Mouse (Mus musculus) liver, embryonic 13.5 days (tissue): ENCODE data around the gene Drd2. TPM values are rescaled to one million over a fixed set of nuclear protein-coding genes. Genes with fewer than 3 reads are reported as not detected.

ENCODE experiments used
- ATAC-seq: fragments of 200-750 bp; cut with Nextera tagmentation; 2 replicates; pipeline ENCODE4 v1.8.0; 2017; ENCODE audit warnings: low read depth, mild to moderate bottlenecking, moderate number of reproducible peaks, moderate library complexity
- DNase-seq: peaks from one replicate; pipeline ENCODE4 v3.0.0; 2022
- H3K27ac ChIP-seq: fragments of 300-500 bp; sonication (generic); 2 replicates; pipeline ENCODE4 v1.5.1; 2015; ENCODE audit warnings: moderate library complexity, mild to moderate bottlenecking, inconsistent platforms
- H3K27me3 ChIP-seq: fragments of 300-500 bp; sonication (generic); 2 replicates; pipeline ENCODE4 v1.6.1; 2015; ENCODE audit warnings: mild to moderate bottlenecking, inconsistent platforms
- H3K36me3 ChIP-seq: fragments of 300-500 bp; sonication (generic); 2 replicates; pipeline ENCODE4 v1.6.1; 2015; ENCODE audit warnings: mild to moderate bottlenecking, inconsistent platforms
- H3K4me1 ChIP-seq: fragments of 300-500 bp; sonication (generic); replicated peaks from 2 replicates; pipeline ENCODE4 v1.6.1; 2015; ENCODE audit warnings: inconsistent platforms
- H3K4me2 ChIP-seq: fragments of 300-500 bp; sonication (generic); 2 replicates; pipeline ENCODE4 v1.6.1; 2015; ENCODE audit warnings: inconsistent platforms, mild to moderate bottlenecking, moderate library complexity
- H3K4me3 ChIP-seq: fragments of 300-500 bp; sonication (generic); replicated peaks from 2 replicates; pipeline ENCODE4 v1.5.1; 2015; ENCODE audit warnings: mild to moderate bottlenecking, inconsistent platforms
- H3K9ac ChIP-seq: fragments of 300-500 bp; sonication (generic); 2 replicates; pipeline ENCODE4 v1.6.1; 2015; ENCODE audit warnings: mild to moderate bottlenecking, inconsistent platforms
- H3K9me3 ChIP-seq: fragments of 300-500 bp; sonication (generic); replicated peaks from 2 replicates; pipeline ENCODE4 v1.6.1; 2016; ENCODE audit warnings: inconsistent platforms
- WGBS: fragments of 180-500 bp; shearing (Covaris S2); methylation state at CpG from one replicate; pipeline ENCODE4 v1.1.7; 2015; ENCODE audit not compliant: insufficient replicate concordance; 5-methylcytosine and 5-hydroxymethylcytosine counted together
- polyA plus RNA-seq: library from polyadenylated mRNA; unstranded; fragments of >200 nt; fragmentation: Nextera tagmentation; extraction: Ambion mirVana; gene quantifications from 2 replicates; pipeline ENCODE4 v1.2.1, GENCODE M21; 2015

Gene Drd2
- polyA plus RNA-seq, 1 experiment from 2014 or later, result not detected

GRCm38 (mm10) chr9:49386119-49386518, 45.7 kb downstream of the Drd2 start:
- 45% methylated on average over 11 of the region's 11 CpGs for WGBS
- no peaks in the 10 kb centered on the region for H3K4me1 ChIP-seq
- DNase-seq, result no peak
- H3K27me3 ChIP-seq, result no peaks in the 10 kb centered on the region
- H3K9me3 ChIP-seq, result no peaks in the 10 kb centered on the region
- ATAC-seq, result no peak
- no peaks in the 10 kb centered on the region for H3K36me3 ChIP-seq
- H3K4me2 ChIP-seq, result no peak overlapping the region
- no peak overlapping the region for H3K27ac ChIP-seq
- H3K9ac ChIP-seq, result no peak overlapping the region
- H3K4me3 ChIP-seq, result no peak overlapping the region

GRCm38 (mm10) chr9:49392242-49392641, 51.8 kb downstream of the Drd2 start:
- Histone ChIP-seq H3K9me3 (no peaks in the 10 kb centered on the region), H3K4me3 (no peak overlapping the region), H3K4me2 (no peak overlapping the region), H3K27me3 (no peaks in the 10 kb centered on the region), H3K9ac (no peak overlapping the region), H3K4me1 (no peaks in the 10 kb centered on the region), H3K36me3 (no peaks in the 10 kb centered on the region), H3K27ac (no peak overlapping the region)
- ATAC-seq (no peak), DNase-seq (no peak)
- 17% methylated on average over 2 of the region's 2 CpGs for WGBS

- no peak for ATAC-seq
- no peak for DNase-seq
Observed at GRCm38 (mm10) chr9:49396006-49396405, 55.6 kb downstream of the Drd2 start.

GRCm38 (mm10) chr9:49403711-49404110, 63.3 kb downstream of the Drd2 start:
- WGBS, result 43% methylated on average over 2 of the region's 2 CpGs
- Histone ChIP-seq H3K36me3 (no peaks in the 10 kb centered on the region), H3K4me2 (no peak overlapping the region), H3K9me3 (no peaks in the 10 kb centered on the region), H3K4me1 (no peaks in the 10 kb centered on the region), H3K27me3 (no peaks in the 10 kb centered on the region), H3K27ac (no peak overlapping the region), H3K9ac (no peak overlapping the region), H3K4me3 (no peak overlapping the region)
- DNase-seq (no peak), ATAC-seq (no peak)

More at GRCm38 (mm10) chr9:49396006-49396405, 55.6 kb downstream of the Drd2 start:
- Histone ChIP-seq H3K9me3 (no peaks in the 10 kb centered on the region), H3K36me3 (no peaks in the 10 kb centered on the region), H3K4me1 (no peaks in the 10 kb centered on the region), H3K4me2 (no peak overlapping the region), H3K27ac (no peak overlapping the region), H3K27me3 (no peaks in the 10 kb centered on the region), H3K9ac (no peak overlapping the region), H3K4me3 (no peak overlapping the region)

- H3K4me1 ChIP-seq, result no peaks in the 10 kb centered on the region
- no peaks in the 10 kb centered on the region for H3K27me3 ChIP-seq
- H3K4me2 ChIP-seq, result no peak overlapping the region
- no peak overlapping the region for H3K4me3 ChIP-seq
- H3K27ac ChIP-seq, result no peak overlapping the region
- H3K9me3 ChIP-seq, result no peaks in the 10 kb centered on the region
- WGBS, result 75% methylated on average over 5 of the region's 5 CpGs
- ATAC-seq, result no peak
- no peak for DNase-seq
- H3K36me3 ChIP-seq, result no peaks in the 10 kb centered on the region
- no peak overlapping the region for H3K9ac ChIP-seq
Observed at GRCm38 (mm10) chr9:49407028-49407427, 66.6 kb downstream of the Drd2 start.

- Histone ChIP-seq H3K4me3 (no peak overlapping the region), H3K9ac (no peak overlapping the region), H3K27ac (no peak overlapping the region), H3K27me3 (no peaks in the 10 kb centered on the region), H3K4me1 (no peaks in the 10 kb centered on the region), H3K4me2 (no peak overlapping the region), H3K9me3 (no peaks in the 10 kb centered on the region), H3K36me3 (no peaks in the 10 kb centered on the region)
- WGBS, result 54% methylated on average over 5 of the region's 5 CpGs
- no peak for DNase-seq
- ATAC-seq, result no peak
Observed at GRCm38 (mm10) chr9:49410621-49411020, 70.2 kb downstream of the Drd2 start.

- no peak overlapping the region for H3K27ac ChIP-seq
- H3K27me3 ChIP-seq, result no peaks in the 10 kb centered on the region
- no peak overlapping the region for H3K4me2 ChIP-seq
- H3K36me3 ChIP-seq, result no peaks in the 10 kb centered on the region
- no peaks in the 10 kb centered on the region for H3K9me3 ChIP-seq
- no peak overlapping the region for H3K9ac ChIP-seq
- DNase-seq, result no peak
- no peak overlapping the region for H3K4me3 ChIP-seq
- no peak for ATAC-seq
- 71% methylated on average over 5 of the region's 5 CpGs for WGBS
- H3K4me1 ChIP-seq, result no peaks in the 10 kb centered on the region
Observed at GRCm38 (mm10) chr9:49423866-49424265, 83.4 kb downstream of the Drd2 start.

GRCm38 (mm10) chr9:49425585-49425984, 85.2 kb downstream of the Drd2 start:
- H3K36me3 ChIP-seq, result no peaks in the 10 kb centered on the region
- H3K4me3 ChIP-seq, result no peak overlapping the region
- 75% methylated on average over 1 of the region's 1 CpGs for WGBS
- H3K27me3 ChIP-seq, result no peaks in the 10 kb centered on the region
- ATAC-seq, result no peak
- H3K9me3 ChIP-seq, result no peaks in the 10 kb centered on the region
- H3K9ac ChIP-seq, result no peak overlapping the region
- H3K27ac ChIP-seq, result no peak overlapping the region
- DNase-seq, result no peak
- H3K4me1 ChIP-seq, result no peaks in the 10 kb centered on the region
- H3K4me2 ChIP-seq, result no peak overlapping the region

- no peak for ATAC-seq
- no peak within 1 kb of the TSS for H3K27ac ChIP-seq
- H3K4me1 ChIP-seq, result no peaks in the 10 kb centered on the region
- H3K36me3 ChIP-seq, result no peaks in the 10 kb centered on the region
- H3K4me2 ChIP-seq, result no peak within 1 kb of the TSS
- WGBS, result 48% methylated on average over 7 of the region's 7 CpGs
- no peaks in the 10 kb centered on the region for H3K9me3 ChIP-seq
- H3K27me3 ChIP-seq, result no peaks in the 10 kb centered on the region
- DNase-seq, result no peak
- no peak within 1 kb of the TSS for H3K9ac ChIP-seq
- no peak within 1 kb of the TSS for H3K4me3 ChIP-seq
Observed at GRCm38 (mm10) chr9:49426921-49427320, 86.5 kb downstream of the Drd2 start, which contains the start of gene Ankk1. Gene Ankk1, minus strand, starts transcription at chr9:49427021.

- Histone ChIP-seq H3K27ac (no peak overlapping the region), H3K9me3 (no peaks in the 10 kb centered on the region), H3K27me3 (no peaks in the 10 kb centered on the region), H3K4me2 (no peak overlapping the region), H3K9ac (no peak overlapping the region), H3K4me1 (no peaks in the 10 kb centered on the region), H3K36me3 (no peaks in the 10 kb centered on the region), H3K4me3 (no peak overlapping the region)
- 41% methylated on average over 5 of the region's 5 CpGs for whole genome bisulfite sequencing
- no peak for ATAC-seq
- no peak for DNase-seq
Observed at GRCm38 (mm10) chr9:49427478-49427877, 87.1 kb downstream of the Drd2 start.

- Histone ChIP-seq H3K4me1 (no peaks in the 10 kb centered on the region), H3K4me3 (no peak overlapping the region), H3K27ac (no peak overlapping the region), H3K9ac (no peak overlapping the region), H3K36me3 (no peaks in the 10 kb centered on the region), H3K4me2 (no peak overlapping the region), H3K27me3 (no peaks in the 10 kb centered on the region), H3K9me3 (no peaks in the 10 kb centered on the region)
- DNase-seq (no peak), ATAC-seq (no peak)
- WGBS, result 52% methylated on average over 3 of the region's 3 CpGs
Observed at GRCm38 (mm10) chr9:49442621-49443020, 102.2 kb downstream of the Drd2 start.

GRCm38 (mm10) chr9:49450491-49450890, 110.1 kb downstream of the Drd2 start:
- H3K9me3 ChIP-seq, result no peaks in the 10 kb centered on the region
- no peak overlapping the region for H3K27ac ChIP-seq
- ATAC-seq (no peak), DNase-seq (no peak)
- H3K4me2 ChIP-seq, result no peak overlapping the region
- WGBS, result 39% methylated on average over 3 of the region's 3 CpGs
- H3K27me3 ChIP-seq, result no peaks in the 10 kb centered on the region
- H3K36me3 ChIP-seq, result no peaks in the 10 kb centered on the region
- no peaks in the 10 kb centered on the region for H3K4me1 ChIP-seq
- no peak overlapping the region for H3K9ac ChIP-seq
- H3K4me3 ChIP-seq, result no peak overlapping the region
